Comparison of ENCODE assay signal across 9 mouse cellular contexts in the genomic region with DNA sequence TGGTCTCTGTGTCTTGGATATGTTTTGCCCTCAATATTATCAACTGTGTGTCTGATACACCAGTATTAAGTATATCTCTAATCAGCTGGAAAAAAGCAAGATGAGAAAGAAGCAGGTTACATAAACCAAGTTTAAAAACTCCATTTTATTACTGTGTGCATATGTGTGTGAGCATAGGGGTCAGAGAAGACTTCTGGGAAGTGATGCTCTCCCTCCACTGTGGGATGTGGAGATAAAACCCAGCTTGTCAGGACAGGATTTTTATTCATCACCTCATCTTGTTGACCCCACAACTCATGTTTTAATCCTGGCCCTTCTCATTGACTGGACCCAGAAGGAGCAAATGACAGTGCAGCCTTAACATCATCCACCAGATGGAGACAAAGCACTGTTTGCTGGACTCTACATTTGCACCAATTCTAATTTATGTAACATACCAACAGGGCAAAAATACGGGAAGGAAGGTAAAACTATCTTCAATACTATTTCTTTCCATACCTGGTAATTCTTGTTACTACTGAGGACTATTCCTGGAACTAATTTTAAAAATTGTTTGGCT.
DNase-seq lines count a peak whose midpoint lies in the region; ATAC-seq and TF ChIP-seq lines count a peak whose summit lies in the region.
"Had no signal": no experiment of that assay in that cellular context is flagged by ENCODE, and none has a peak within 500 bp of the region (broad histone marks: within the 10 kb centered on the region; RNA-seq: fewer than 3 reads in every experiment).

No protein-coding gene starts in this region.

- peak; percentile 63 to 96 (median 91) for TF ChIP-seq CTCF in MEL (IDR thresholded peaks at IDR 0.05 in 2 of 3, conservative IDR thresholded peaks at IDR 0.05 in 1 of 3; ENCODE audit: control insufficient read depth in 1 of 3, insufficient read depth in 1 of 3, low read depth in 2 of 3, low read length in 3 of 3, poor library complexity in 1 of 3, severe bottlenecking in 1 of 3)
- peak; percentile 92 for TF ChIP-seq CTCF in layer of hippocampus, adult 2 months (conservative IDR thresholded peaks at IDR 0.05)

- no peak overlapping the region for H3K27ac ChIP-seq in MEL (ENCODE audit: control insufficient read depth, low read depth, low read length)
- 0 out of 2 replicates have a peak overlapping the region, but pooled peaks have one; percentile 51 for H3K27ac ChIP-seq in layer of hippocampus, adult 2 months
- no peak overlapping the region for H3K27ac ChIP-seq in stomach, embryonic 15.5 days
- H3K27ac ChIP-seq: limb, embryonic 13.5 days had no signal

- WGBS in stomach, embryonic 15.5 days, result 14% methylated on average over 1 of the region's 1 CpGs

- peaks cover 3% of the 10 kb centered on the region in 2 experiments; a peak in 2 of 4 replicates for H3K27me3 ChIP-seq in MEL (ENCODE audit: control insufficient read depth in 1 of 2, insufficient read depth in 2 of 2, low read length in 2 of 2)
- no peaks in the 10 kb centered on the region for H3K27me3 ChIP-seq in stomach, embryonic 15.5 days (replicated peaks)
- H3K27me3 ChIP-seq: limb, embryonic 13.5 days had no signal

- peak; percentile 95 for TF ChIP-seq RAD21 in MEL (IDR thresholded peaks at IDR 0.05; ENCODE audit: low read depth, low read length)

- H3K36me3 ChIP-seq in MEL (ENCODE audit: control insufficient read depth in 1 of 2, insufficient read depth in 2 of 2, low read length in 2 of 2), result no peaks in the 10 kb centered on the region
- no peaks in the 10 kb centered on the region for H3K36me3 ChIP-seq in stomach, embryonic 15.5 days
- H3K36me3 ChIP-seq: limb, embryonic 13.5 days had no signal

- no peaks in the 10 kb centered on the region for H3K9me3 ChIP-seq in MEL (replicated peaks; ENCODE audit: insufficient read depth, low read length)
- H3K9me3 ChIP-seq in stomach, embryonic 15.5 days, result no peaks in the 10 kb centered on the region
- H3K9me3 ChIP-seq: limb, embryonic 13.5 days had no signal

- no peak overlapping the region for H3K9ac ChIP-seq in MEL (ENCODE audit: control insufficient read depth, low read depth, low read length, poor library complexity, severe bottlenecking)
- H3K9ac ChIP-seq in stomach, embryonic 15.5 days, result no peak overlapping the region
- H3K9ac ChIP-seq: limb, embryonic 13.5 days had no signal

- no peak for TF ChIP-seq POLR2A in MEL (IDR thresholded peaks at IDR 0.05; ENCODE audit: control insufficient read depth in 1 of 2, insufficient read depth in 1 of 2, low read depth in 1 of 2, low read length in 2 of 2, poor library complexity in 1 of 2)

- no peak overlapping the region for H3K4me2 ChIP-seq in stomach, embryonic 15.5 days
- H3K4me2 ChIP-seq: limb, embryonic 13.5 days had no signal

- H3K4me1 ChIP-seq in MEL (ENCODE audit: control insufficient read depth in 1 of 2, insufficient read depth in 2 of 2, low read length in 2 of 2), result no peaks in the 10 kb centered on the region
- H3K4me1 ChIP-seq in stomach, embryonic 15.5 days, result no peaks in the 10 kb centered on the region
- H3K4me1 ChIP-seq: limb, embryonic 13.5 days had no signal

- no peak overlapping the region for H3K4me3 ChIP-seq in MEL (ENCODE audit: control insufficient read depth in 1 of 2, insufficient read depth in 1 of 2, low read depth in 2 of 2, low read length in 2 of 2)
- peak overlapping the region; percentile 29; the same call in 1 of the 2 replicates for H3K4me3 ChIP-seq in layer of hippocampus, adult 2 months
- no peak overlapping the region for H3K4me3 ChIP-seq in stomach, embryonic 15.5 days (replicated peaks)
- H3K4me3 ChIP-seq: limb, embryonic 13.5 days had no signal

- TF ChIP-seq EP300 in MEL (IDR thresholded peaks at IDR 0.05; ENCODE audit: low read depth in 1 of 2, low read length in 2 of 2), result no peak

- H3K79me2 ChIP-seq in MEL (ENCODE audit: control insufficient read depth, insufficient read depth, low read length, poor library complexity), result no peaks in the 10 kb centered on the region

- peak; percentile 4 for DNase-seq in gastrocnemius, adult 18-20 months (ENCODE audit: low spot score)
- DNase-seq in gastrocnemius, postnatal 36 days, result no peak
- DNase-seq in MEL (ENCODE audit: low read depth, low spot score), result peak; percentile 68
- peak; percentile 42 for DNase-seq in cerebellum, adult 9-11 months
- peak; percentile 53 to 65 for DNase-seq in frontal cortex, postnatal 25 days (ENCODE audit: low spot score in 2 of 2)
- peak; percentile 57 to 75 for DNase-seq in layer of hippocampus, adult 2 months (ENCODE audit: low spot score in 2 of 2)

- intact Hi-C loops in gastrocnemius, postnatal 36 days (cut with DNase I), result no loop called here

- peak; percentile 90 for ATAC-seq in megakaryocyte-erythroid progenitor cell, adult 5-6 weeks (replicated peaks; ENCODE audit: low FRiP score, low TSS enrichment, poor library complexity, severe bottlenecking)
- 0 out of 2 replicates have a peak, but pooled peaks have one; percentile 31 for ATAC-seq in stomach, embryonic 15.5 days (ENCODE audit: insufficient read depth, low FRiP score, low read depth)

TF ChIP-seq in MEL, 35 proteins besides CTCF, POLR2A, EP300 and RAD21:
- TF ChIP-seq SMC3 (IDR thresholded peaks at IDR 0.05; ENCODE audit: low read depth, low read length) (peak; percentile 92), ZC3H11A (IDR thresholded peaks at IDR 0.05; ENCODE audit: low read depth, low read length) (peak; percentile 90), USF2 (IDR thresholded peaks at IDR 0.05; ENCODE audit: borderline replicate concordance in 1 of 2, insufficient read depth in 1 of 2, low read depth in 1 of 2, low read length in 2 of 2) (no peak), MXI1 (IDR thresholded peaks at IDR 0.05; ENCODE audit: low read depth, low read length) (no peak)

Comparison
In these comparisons a context has a peak if more than half of its experiments do, and no peak if none do; other contexts are left out.
1. DNase-seq: peak in gastrocnemius, adult 18-20 months (single experiment), MEL (single experiment), cerebellum, adult 9-11 months (single experiment), frontal cortex, postnatal 25 days (2 of 2) and layer of hippocampus, adult 2 months (2 of 2); none in gastrocnemius, postnatal 36 days (0 of 2).